Mouse (Mus musculus) heart, adult 2 months (tissue): ENCODE data around the gene Clspn.

Source experiments
- CTCF ChIP-seq: fragments of 200-600 bp; IDR thresholded peaks from 2 replicates; pipeline ENCODE4 v1.8.1; 2022; ENCODE audit warnings: antibody characterized with exemption, mild to moderate bottlenecking, moderate library complexity
- EP300 ChIP-seq: fragments of 200-500 bp; IDR thresholded peaks from 2 replicates; pipeline ENCODE4 v1.6.1; 2011; ENCODE audit warnings: low read depth, low read length, control low read depth; ENCODE audit not compliant: insufficient read depth
- POLR2A ChIP-seq: fragments of 200-500 bp; IDR thresholded peaks from 2 replicates; pipeline ENCODE4 v1.6.1; 2011; ENCODE audit warnings: mild to moderate bottlenecking, low read depth, low read length, control low read depth; ENCODE audit not compliant: insufficient read depth

- TF ChIP-seq POLR2A (no peak), EP300 (no peak), CTCF (no peak)
Observed at GRCm38 (mm10) chr4:126509072-126509471, 47.7 kb upstream of the Clspn start.
